Mouse (Mus musculus) macrophage (primary cell): ENCODE results near the gene Hoxd12. TPM values are rescaled to one million over a fixed set of nuclear protein-coding genes. Genes with fewer than 3 reads are reported as not detected.

Source experiments
- H3K27ac ChIP-seq: fragments of 350-480 bp; formaldehyde crosslinking; 2 replicates; pipeline ENCODE4 v1.9.0; 2021
- H3K36me3 ChIP-seq: fragments of 350-480 bp; formaldehyde crosslinking; 2 replicates; pipeline ENCODE4 v1.9.0; 2021; ENCODE audit errors: inconsistent target
- H3K4me3 ChIP-seq: fragments of 350-480 bp; formaldehyde crosslinking; 2 replicates; pipeline ENCODE4 v1.9.0; 2021; ENCODE audit errors: inconsistent target
- H3K79me2 ChIP-seq: fragments of 350-480 bp; formaldehyde crosslinking; 2 replicates; pipeline ENCODE4 v1.9.0; 2021; ENCODE audit errors: inconsistent target
- WGBS: methylation state at CpG from one replicate; pipeline ENCODE4 v1.1.7; 2026; ENCODE audit warnings: inconsistent platforms; ENCODE audit not compliant: missing documents; 5-methylcytosine and 5-hydroxymethylcytosine counted together
- polyA plus RNA-seq: library from polyadenylated mRNA; stranded (reverse); fragments of 250-400 nt; gene quantifications from 3 replicates; pipeline ENCODE4 v1.2.4, GENCODE M21; 2018; ENCODE audit warnings: inconsistent platforms

The Hoxd12 gene
- polyA plus RNA-seq, 1 experiment from 2014 or later, result not detected

DNA sequence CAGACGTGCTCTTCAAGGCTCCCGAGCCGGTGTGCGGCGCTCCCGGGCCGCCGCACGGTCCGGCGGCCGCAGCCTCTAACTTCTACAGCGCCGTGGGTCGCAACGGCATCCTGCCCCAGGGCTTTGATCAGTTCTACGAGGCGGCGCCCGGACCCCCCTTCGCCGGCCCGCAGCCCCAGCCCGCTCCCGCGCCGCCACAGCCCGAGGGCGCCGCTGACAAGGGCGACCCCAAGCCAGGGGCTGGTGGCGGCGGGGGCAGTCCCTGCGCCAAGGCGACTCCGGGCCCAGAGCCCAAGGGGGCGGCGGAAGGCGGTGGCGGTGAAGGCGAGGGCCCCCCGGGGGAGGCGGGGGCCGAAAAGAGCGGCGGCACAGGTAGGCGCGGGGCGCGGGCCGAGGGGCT lies 8.0 kb downstream of the Hoxd12 start:
- no peaks in the 10 kb centered on the region for H3K79me2 ChIP-seq
- no peaks in the 10 kb centered on the region for H3K36me3 ChIP-seq
- no peak overlapping the region for H3K27ac ChIP-seq
- 4% methylated on average over 39 of the region's 51 CpGs for WGBS
- H3K4me3 ChIP-seq, result no peak overlapping the region

DNA sequence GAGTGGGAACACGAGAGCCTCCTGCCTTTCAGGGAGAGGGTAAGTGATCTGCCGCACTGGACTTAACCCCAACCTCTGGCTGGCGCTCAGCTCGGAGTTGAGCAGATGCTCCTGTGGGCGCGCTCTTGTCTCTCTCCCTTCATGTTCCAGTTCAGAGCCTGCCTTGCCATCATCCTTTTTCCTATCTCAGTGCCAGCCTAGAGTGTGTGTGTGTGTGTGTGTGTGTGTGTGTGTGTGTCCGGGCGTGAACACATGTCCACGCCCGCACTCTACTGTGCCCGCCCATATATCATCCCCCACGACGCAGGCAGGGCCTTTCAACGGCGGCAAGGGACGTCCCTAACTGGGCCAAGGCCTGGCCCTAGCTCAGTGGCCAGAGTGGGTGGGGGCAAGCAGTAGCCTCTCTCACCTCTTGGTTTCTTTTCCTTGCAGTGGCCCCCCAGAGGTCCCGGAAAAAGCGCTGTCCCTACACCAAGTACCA lies 8.7 kb downstream of the Hoxd12 start:
- Histone ChIP-seq H3K36me3 (no peaks in the 10 kb centered on the region), H3K79me2 (no peaks in the 10 kb centered on the region), H3K4me3 (no peak overlapping the region), H3K27ac (no peak overlapping the region)
- 8% methylated on average over 18 of the region's 18 CpGs for WGBS

DNA sequence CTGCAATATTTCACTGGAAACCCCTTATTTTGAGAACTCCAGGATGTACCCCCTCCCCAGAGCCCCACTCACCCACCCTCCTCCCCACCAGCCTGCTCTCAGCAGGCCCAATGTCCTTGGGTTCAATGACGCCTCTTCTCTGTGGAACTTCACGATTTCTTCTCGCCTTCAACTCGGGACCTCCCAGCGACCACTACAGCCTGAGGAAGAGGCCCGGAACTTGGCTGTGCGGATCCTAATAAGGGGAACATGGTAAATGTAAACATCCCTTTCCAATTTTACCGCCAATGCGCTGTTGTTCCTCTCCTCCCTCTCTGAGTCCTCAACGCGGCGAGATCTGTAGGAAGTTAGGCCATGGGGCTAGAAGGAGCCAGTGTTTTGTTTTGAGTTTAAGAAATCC lies 9.3 kb downstream of the Hoxd12 start:
- H3K4me3 ChIP-seq, result no peak overlapping the region
- no peaks in the 10 kb centered on the region for H3K79me2 ChIP-seq
- no peak overlapping the region for H3K27ac ChIP-seq
- 8% methylated on average over 12 of the region's 12 CpGs for WGBS
- no peaks in the 10 kb centered on the region for H3K36me3 ChIP-seq

DNA sequence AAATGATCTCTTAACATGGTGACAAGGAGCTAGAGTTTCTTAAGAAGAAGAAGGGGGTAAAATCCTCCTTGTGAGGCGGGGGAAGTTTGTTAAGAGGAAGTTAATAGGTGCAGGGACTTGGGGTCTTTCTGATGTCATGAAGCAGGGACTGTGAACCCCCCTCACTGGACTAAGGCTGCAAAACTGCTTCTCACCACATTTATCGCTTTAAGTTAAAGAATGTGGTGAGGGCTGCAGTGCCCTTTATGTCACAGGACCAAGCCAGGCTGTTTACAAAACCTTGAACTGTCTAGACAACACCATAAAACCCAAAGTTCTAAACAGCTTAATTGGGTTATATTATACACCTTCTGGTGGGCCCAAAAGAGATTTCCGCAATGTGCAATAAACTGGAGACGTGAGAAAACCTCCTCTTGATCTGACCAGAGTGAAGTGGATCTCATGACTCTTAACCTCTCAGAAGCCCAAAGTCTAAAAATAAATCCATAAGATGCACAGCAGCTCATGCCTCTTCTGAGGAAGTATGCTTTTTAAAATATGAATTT lies 10.3 kb downstream of the Hoxd12 start:
- no peaks in the 10 kb centered on the region for H3K79me2 ChIP-seq
- H3K4me3 ChIP-seq, result no peak overlapping the region
- H3K27ac ChIP-seq, result no peak overlapping the region
- WGBS, result 41% methylated on average over 4 of the region's 4 CpGs
- H3K36me3 ChIP-seq, result no peaks in the 10 kb centered on the region

DNA sequence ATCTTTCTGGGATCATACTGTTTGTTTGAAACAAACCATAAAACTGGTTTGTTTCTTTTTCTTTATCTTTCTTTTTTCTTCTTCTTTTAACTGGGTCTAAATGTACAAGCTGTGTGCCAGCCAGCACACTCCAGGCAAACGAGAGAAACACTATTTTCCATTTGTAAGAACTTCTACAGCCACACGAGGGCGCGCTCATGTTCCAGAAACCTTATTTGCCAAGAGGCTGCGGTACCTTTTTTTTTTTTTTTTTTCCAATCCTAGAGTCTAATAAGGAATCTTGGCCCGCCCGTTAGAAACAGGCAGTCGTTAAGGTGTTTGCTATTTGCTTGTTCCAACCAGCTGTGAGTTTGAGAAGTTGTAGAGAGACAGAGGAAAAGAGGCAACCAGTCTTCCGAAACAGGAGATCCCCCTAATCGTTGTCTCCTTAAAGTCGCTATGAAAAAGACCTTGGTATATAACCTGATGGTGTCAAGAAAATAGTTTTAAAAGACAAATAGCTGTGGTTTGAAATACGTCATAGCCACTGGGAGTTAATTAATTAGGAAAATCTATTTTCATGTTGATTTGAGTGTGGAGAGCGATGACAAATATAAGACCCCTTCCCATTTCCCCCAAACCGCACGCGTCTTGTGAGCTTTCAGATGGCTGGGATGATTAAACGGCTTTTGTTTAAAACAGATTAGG lies 11.6 kb downstream of the Hoxd12 start:
- H3K79me2 ChIP-seq, result no peaks in the 10 kb centered on the region
- WGBS, result 15% methylated on average over 17 of the region's 17 CpGs

GRCm38 (mm10) chr2:74686988-74687697 lies 12.3 kb downstream of the Hoxd12 start:
- WGBS, result 6% methylated on average over 26 of the region's 27 CpGs

More for the DNA sequence above, 11.6 kb downstream of the Hoxd12 start:
- H3K36me3 ChIP-seq, result no peaks in the 10 kb centered on the region
- no peak overlapping the region for H3K27ac ChIP-seq
- H3K4me3 ChIP-seq, result no peak overlapping the region

DNA sequence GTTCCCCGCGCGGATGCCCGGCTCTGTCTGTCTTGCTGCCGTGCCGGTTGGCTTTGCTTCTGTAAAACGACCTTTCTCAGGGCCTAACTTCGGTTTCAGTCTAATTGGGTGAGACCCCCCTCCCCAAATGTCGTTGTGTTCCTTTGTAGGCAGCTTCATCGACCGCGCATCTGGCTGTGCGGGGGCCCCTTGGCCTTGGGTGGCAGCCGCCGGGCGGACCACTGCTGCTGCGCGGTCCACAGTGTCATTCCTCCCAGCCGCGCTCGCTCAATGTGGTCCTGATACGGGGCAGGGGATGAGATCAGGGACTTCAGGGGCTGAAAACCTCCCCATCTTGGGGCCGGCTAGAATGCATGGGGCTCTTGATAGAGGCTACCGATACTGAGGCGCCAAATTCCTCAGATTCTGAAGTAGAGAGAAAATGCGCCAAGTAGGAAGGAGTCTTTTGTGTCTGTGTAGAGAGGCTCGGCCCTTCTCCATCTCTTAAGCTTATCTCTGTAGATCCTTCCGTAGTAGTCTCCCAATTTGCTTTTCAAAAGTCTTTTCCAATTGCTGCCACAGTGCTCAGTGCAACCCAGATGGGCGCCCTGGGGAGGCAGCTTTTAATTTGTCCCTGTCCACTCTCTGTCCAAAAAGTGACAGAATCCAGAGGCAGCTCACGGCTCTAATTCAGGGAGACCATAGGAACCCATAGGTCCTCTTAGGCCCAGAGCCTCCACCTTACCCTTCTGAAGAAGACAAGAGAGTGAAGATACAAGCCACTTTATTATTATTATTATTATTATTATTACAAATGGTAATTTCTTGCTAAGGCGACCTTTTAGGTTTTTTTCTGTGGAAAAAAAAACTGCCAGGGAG lies 13.1 kb downstream of the Hoxd12 start:
- Histone ChIP-seq H3K4me3 (no peak overlapping the region), H3K79me2 (no peaks in the 10 kb centered on the region), H3K27ac (no peak overlapping the region), H3K36me3 (no peaks in the 10 kb centered on the region)
- WGBS, result 9% methylated on average over 29 of the region's 31 CpGs

More at GRCm38 (mm10) chr2:74686988-74687697, 12.3 kb downstream of the Hoxd12 start:
- H3K4me3 ChIP-seq, result no peak overlapping the region
- H3K36me3 ChIP-seq, result no peaks in the 10 kb centered on the region
- no peak overlapping the region for H3K27ac ChIP-seq
- no peaks in the 10 kb centered on the region for H3K79me2 ChIP-seq

GRCm38 (mm10) chr2:74688795-74689573 lies 14.2 kb downstream of the Hoxd12 start:
- H3K27ac ChIP-seq, result no peak overlapping the region
- no peaks in the 10 kb centered on the region for H3K79me2 ChIP-seq
- 13% methylated on average over 12 of the region's 12 CpGs for WGBS
- no peak overlapping the region for H3K4me3 ChIP-seq
- H3K36me3 ChIP-seq, result no peaks in the 10 kb centered on the region

DNA sequence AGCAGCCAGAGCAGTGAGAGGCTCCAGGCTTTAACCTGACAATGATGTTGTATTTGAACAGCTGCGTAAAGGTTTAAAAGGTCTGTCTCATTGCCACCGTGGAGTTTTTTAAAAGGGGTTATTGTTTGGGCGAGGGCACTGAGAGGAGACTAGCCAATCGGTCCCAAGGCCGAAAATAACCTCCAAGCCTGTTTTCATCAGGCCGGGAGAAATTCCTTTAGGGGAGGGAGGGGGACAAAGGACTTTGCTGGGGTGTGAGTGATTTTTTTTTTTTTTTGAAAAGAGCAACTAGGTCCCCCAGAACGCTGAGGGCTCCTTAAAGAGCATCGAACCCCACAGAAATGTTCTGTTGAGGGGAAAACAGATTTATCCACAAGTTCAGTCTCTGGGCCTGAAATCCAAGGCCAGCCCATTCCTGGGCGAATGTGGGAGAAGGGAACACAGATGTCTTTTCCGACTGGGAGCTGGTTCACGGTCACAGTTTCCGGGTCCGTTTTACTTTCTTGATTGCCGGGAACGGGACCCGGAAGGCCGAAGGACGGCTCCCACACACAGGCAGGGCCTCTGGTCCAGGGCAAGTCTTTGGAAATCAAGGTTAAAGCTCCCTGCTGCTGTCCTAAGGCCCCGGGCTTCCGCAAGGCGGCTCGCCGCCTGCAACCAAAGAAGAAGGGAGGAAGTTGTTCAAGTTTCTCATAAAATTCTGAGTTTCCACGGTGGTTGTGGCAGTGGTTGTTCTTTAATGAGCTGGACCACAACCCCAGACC lies 14.9 kb downstream of the Hoxd12 start:
- Histone ChIP-seq H3K36me3 (no peaks in the 10 kb centered on the region), H3K27ac (no peak overlapping the region), H3K79me2 (no peaks in the 10 kb centered on the region), H3K4me3 (no peak overlapping the region)
- 5% methylated on average over 24 of the region's 24 CpGs for WGBS

DNA sequence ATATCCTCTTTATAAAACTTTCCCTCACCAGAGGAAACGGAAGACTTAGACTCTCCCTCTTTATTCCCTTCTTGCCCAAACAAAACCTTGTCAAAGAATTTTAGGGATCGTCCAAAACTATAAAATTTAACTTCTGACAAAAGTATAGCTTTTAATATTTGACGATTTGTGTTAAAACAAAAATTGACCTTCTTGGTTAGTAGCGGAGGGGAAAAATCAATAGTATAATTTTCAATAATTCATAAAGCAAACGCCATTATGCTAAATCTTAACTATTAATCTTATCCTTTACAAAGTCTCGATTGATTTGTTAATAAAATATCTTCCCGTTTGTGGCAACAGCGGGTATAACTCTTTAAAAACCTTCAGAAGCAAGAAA lies 15.5 kb downstream of the Hoxd12 start:
- no peak overlapping the region for H3K27ac ChIP-seq
- H3K79me2 ChIP-seq, result no peaks in the 10 kb centered on the region
- 12% methylated on average over 8 of the region's 8 CpGs for WGBS
- H3K36me3 ChIP-seq, result no peaks in the 10 kb centered on the region
- no peak overlapping the region for H3K4me3 ChIP-seq

DNA sequence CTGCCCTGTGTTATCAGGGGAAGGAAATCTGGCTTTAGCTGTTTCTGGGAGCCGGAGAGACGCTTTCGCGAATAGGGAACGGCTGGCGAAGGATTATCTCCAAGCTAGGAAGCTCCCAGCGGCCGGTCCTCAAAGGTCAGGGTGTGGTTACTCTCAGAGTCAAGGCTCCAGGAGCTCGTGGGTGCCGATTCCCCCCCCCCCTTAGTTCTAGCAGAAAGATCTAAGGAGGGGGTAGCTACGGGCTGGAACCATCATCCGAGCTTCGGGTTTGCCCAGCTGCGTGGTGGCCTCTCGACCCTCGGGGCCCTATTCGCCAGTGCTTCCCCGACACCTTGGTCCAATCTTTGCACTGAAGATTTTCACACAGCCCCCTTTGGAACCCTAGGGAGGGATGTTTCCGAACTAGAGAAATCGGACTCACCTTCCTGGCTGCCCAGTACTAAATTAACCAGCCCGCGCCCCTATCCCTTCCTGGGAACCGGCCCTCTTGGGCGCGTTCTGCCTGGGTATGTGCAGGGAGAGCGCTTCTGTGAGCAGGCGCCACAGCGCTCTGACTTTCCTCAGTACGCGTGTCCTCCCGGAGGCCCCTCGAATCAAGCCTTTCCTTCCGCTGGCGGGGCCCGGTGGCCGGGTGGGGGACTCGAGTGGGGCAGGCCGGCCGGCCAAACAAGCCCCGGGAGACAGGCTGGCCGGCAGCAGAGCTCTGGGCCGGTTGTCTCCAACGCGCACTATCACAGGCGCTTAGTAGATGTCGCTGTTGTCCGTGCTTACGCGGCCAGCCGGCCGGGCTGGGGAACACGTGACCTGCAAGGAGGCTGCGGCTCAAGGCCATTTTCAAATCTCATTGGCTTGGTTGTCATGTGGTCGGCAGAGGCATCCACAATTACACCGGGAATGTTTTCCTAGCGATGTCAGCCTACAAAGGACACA lies 16.5 kb downstream of the Hoxd12 start, which contains the start of gene Hoxd10:
TSS of gene Hoxd10 (plus strand) at position 903 of the 930 bp plus-strand sequence.
- Histone ChIP-seq H3K36me3 (no peaks in the 10 kb centered on the region), H3K79me2 (no peaks in the 10 kb centered on the region), H3K4me3 (no peak within 1 kb of the TSS), H3K27ac (no peak within 1 kb of the TSS)
- 10% methylated on average over 56 of the region's 56 CpGs for WGBS

DNA sequence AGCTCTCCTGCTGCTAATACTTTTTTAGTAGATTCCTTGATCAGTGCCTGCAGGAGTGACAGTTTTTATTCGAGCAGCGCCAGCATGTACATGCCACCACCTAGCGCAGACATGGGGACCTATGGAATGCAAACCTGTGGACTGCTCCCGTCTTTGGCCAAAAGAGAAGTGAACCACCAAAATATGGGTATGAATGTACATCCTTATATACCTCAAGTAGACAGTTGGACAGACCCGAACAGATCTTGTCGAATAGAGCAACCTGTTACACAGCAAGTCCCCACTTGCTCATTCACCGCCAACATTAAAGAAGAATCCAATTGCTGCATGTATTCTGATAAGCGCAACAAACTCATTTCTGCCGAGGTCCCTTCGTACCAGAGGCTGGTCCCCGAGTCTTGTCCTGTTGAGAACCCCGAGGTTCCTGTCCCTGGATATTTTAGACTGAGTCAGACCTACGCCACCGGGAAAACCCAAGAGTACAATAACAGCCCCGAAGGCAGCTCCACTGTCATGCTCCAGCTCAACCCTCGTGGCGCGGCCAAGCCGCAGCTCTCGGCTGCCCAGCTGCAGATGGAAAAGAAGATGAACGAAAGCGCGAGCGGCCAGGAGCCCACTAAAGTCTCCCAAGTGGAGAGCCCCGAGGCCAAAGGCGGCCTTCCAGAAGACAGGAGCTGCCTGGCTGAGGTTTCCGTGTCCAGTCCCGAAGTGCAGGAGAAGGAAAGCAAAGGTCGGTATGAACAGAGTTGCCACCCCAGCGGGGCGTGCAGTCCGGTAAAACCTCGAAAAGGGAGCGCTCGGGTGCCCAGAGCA lies 17.4 kb downstream of the Hoxd12 start:
- 8% methylated on average over 35 of the region's 35 CpGs for WGBS
- H3K27ac ChIP-seq, result no peak overlapping the region
- no peaks in the 10 kb centered on the region for H3K79me2 ChIP-seq
- no peaks in the 10 kb centered on the region for H3K36me3 ChIP-seq
- no peak overlapping the region for H3K4me3 ChIP-seq
